Mouse (Mus musculus) c-Kit-positive CD71-negative TER-119-negative erythroid progenitor cells, embryonic 14.5 days (primary cell): ENCODE data around the gene Pak1ip1.
"Not testable (repeated sequence)": the region's sequence is repeated elsewhere in the genome, so short reads cannot be mapped to it uniquely, and the experiment has no call there.

Experiments
- DNase-seq: peaks from one replicate; pipeline ENCODE4 v3.0.0-alpha.2; 2013; ENCODE audit warnings: low read depth

The Pak1ip1 gene

DNA sequence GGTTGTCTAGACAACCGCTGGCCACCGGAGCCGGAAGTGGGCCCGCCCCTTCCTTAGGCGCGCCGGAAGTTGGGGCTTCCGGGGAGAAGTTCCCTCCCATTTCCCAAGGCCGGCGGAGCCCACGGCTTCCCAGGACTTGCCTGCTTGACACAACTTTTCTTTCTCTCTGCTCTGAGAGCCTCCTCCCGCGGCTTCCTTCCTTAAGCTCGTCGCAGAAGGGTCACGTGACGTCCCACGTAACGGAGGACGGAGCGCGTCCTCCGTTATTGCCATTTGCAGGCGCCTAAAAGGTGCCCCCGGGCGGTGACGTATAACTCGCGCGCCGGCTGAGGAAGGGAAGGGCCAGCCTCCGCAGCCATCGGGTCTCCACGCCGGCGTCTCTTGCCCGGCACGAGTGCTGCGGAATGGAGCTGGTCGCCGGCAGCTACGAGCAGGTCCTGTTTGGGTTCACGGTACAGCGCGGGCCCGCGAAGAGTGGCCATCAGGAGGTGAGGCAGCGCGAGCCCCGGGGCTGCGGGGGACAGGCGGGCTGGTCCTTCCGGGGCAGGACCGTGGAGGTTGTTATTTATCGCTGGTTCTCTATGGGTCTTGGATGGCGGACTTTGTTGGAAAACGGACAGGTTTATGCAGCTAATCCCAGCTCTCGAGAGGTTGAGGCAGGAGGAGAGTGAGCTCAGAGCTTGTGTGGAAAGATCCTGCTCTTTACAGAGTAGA, at the start of gene Pak1ip1:
TSS of gene Pak1ip1 (plus strand) at position 98 of the 714 bp plus-strand sequence.
- peak; percentile 93 for DNase-seq

GRCm38 (mm10) chr13:40951386-40951976, 49.3 kb upstream of the Pak1ip1 start:
- DNase-seq: no peak

GRCm38 (mm10) chr13:40953231-40953630, 47.6 kb upstream of the Pak1ip1 start:
- no peak for DNase-seq

DNA sequence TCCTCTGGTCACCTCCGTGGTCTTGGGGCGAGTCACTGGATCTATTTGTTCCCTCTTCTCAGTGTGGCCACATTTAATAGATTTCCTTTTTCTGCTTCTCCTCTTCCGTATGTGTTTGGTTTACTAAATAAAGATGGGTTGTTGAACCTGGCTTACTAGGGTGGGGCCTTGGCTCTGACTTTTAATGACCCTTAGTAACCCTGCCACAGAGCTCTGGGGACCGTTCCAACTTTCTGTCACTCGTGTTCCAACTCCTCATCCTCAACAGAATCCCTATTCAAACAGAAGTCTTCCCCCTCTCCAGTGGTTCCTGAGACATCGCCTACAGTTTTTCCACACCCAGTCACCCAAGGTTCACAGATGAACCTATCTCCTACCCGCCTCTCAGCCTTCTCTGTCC, 45.0 kb upstream of the Pak1ip1 start:
- no peak for DNase-seq

- DNase-seq: no peak
Measured at GRCm38 (mm10) chr13:40967609-40968008, 33.2 kb upstream of the Pak1ip1 start.

GRCm38 (mm10) chr13:40968564-40968963, 32.3 kb upstream of the Pak1ip1 start:
- peak; percentile 39 for DNase-seq

GRCm38 (mm10) chr13:40969761-40970390, 30.9 kb upstream of the Pak1ip1 start:
- DNase-seq: no peak

- DNase-seq: no peak
Measured at GRCm38 (mm10) chr13:40971261-40971660, 29.6 kb upstream of the Pak1ip1 start.

DNA sequence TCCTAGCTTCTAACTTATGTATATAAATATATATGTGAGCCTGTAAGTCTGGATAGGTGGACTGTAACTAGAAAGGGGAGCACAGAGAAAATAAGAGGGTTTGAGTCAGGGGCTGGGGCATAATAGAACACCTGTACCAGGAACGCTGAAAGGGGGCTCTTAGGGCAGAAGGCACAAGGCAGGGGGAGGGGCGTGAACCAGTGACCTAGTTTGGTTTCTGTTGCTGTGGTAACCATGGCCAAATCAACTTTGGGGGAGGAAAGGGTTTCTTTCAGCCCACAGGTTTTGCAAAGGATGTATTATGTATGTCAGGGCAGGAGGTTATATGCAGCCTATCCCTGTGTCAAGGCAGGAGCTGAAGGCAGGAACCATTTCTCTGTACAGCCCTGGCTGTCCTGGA, 29.0 kb upstream of the Pak1ip1 start:
- no peak for DNase-seq

DNA sequence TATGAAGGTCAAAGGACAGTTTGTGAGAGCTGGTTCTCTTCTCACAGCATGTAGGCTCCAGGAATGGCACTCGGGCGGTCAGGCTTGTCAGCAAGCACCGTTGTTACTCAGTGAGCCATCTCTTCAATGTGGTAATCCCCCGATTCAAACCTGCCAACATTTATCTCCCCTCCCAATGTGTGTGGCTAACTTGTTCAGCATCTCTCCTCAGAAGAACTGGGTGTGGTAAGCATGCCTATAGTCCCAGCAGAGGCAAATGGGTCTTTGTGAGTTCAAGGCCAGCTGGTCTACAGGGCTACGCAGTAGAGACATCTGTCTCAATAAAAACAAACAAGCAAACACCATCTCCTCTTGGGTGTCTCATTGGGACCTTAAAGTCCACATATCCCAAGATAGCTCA, 27.8 kb upstream of the Pak1ip1 start:
- DNase-seq: no peak

GRCm38 (mm10) chr13:40977609-40978008, 23.2 kb upstream of the Pak1ip1 start:
- DNase-seq: peak; percentile 58

GRCm38 (mm10) chr13:40978652-40979051, 22.2 kb upstream of the Pak1ip1 start:
- DNase-seq: no peak

DNA sequence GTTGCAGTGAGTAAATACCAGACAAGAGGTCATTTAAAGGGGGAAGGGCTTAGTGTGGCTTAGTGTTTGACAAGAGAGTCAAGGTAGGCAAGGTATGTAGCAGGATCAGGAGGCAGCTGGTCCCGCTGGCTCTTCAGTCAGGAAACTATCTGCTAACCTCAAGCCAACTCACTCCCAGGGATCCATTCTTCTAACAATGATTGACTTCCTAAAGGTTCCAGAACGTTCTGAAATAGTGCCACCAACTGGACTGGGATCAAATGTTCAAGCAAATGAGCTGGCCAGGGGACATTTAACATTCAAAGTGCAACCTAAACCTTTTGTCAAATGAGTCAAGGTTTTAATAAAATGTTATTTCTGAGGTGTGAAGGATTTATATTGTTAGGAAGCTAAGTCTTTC, 21.5 kb upstream of the Pak1ip1 start:
- no peak for DNase-seq

GRCm38 (mm10) chr13:40982759-40983158, 18.1 kb upstream of the Pak1ip1 start:
- DNase-seq: no peak

DNA sequence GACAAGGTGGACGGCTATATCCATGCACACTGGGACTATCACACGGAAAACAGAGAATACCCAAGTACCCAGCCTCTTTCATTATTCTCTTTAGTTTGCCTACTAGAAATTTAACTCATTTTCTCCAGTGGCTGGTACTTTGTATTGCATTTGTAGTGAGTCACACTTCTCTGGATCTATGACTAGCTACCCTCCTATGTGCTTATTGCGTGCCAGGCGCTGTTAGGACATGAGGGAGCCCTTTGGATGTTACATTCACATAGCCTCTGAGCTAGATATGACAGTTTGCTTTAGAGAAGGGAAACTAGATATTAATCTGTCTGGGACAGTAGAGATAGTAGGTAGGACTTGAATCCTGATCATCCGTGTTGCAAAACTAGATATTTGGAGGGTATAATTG, 14.7 kb upstream of the Pak1ip1 start:
- DNase-seq: no peak

- not testable (repeated sequence) for DNase-seq
Measured at GRCm38 (mm10) chr13:40987608-40988303, 13.1 kb upstream of the Pak1ip1 start.

- no peak for DNase-seq
Measured at GRCm38 (mm10) chr13:40988418-40988817, 12.4 kb upstream of the Pak1ip1 start.

DNA sequence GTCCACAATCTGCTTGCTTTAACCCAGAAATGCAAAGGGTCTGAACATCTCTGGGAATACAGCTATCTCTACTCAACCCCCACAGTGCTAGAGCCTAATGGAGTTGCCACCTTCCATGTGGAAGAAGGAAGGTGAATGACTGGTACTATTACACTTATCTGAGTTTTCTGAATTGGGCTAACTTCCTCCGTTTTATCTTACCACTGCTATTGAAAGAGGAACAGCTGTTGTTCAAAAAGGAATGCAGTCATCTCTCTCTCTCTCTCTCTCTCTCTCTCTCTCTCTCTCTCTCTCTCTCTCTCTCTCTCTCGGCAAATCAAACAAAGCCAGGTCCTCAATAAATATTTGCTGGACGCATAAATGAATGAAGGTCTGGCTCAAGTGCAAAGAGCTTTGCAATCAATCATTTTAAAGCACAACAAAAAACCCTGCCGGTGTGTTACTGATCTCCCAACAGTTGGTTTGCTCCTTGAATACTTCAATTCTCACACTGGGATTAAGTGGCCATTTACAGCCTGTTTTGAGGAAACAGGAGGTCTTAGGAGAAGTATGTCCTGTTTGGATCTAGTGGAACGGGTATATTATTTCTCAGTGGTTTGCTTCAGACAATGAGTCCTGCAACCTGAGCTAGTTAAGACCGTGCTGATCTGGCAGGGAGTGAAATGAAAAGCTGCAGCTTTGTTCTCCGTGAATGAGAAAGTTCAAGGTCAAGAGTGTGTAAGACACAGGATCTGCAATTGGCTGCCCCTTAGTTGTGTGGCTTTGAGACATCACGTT, 6.1 kb upstream of the Pak1ip1 start:
- DNase-seq: no peak

GRCm38 (mm10) chr13:40998537-40998936, 2.3 kb upstream of the Pak1ip1 start:
- not testable (repeated sequence) for DNase-seq

- no peak for DNase-seq
Measured at GRCm38 (mm10) chr13:41000140-41000925, 490 bp upstream of the Pak1ip1 start.

GRCm38 (mm10) chr13:41002001-41002400, 1.2 kb downstream of the Pak1ip1 start:
- no peak for DNase-seq
